Mouse (Mus musculus) heart, embryonic 14.5 days (tissue): ENCODE measurements around the gene Clspn. TPM values are rescaled to one million over a fixed set of nuclear protein-coding genes. Genes with fewer than 3 reads are reported as not detected.

Experiments
- ATAC-seq: fragments of 200-750 bp; cut with Nextera tagmentation; 2 replicates; pipeline ENCODE4 v1.8.0; 2017; ENCODE audit warnings: low read depth, moderate TSS enrichment; ENCODE audit not compliant: insufficient number of reproducible peaks, insufficient read depth, low FRiP score
- H3K27ac ChIP-seq, 2 experiments: fragments of 200-500 bp in 1 of 2; fragments of 300-500 bp in 1 of 2; sonication (generic) in 1 of 2; replicated peaks in 1 of 2; 2 replicates each; pipeline ENCODE4 v1.5.1; 2012 to 2014; ENCODE audit warnings: low read depth in 2 of 2, low read length in 2 of 2, control low read depth in 1 of 2, mild to moderate bottlenecking in 1 of 2, mixed read lengths in 1 of 2; ENCODE audit not compliant: control insufficient read depth in 1 of 2, insufficient read depth in 1 of 2
- H3K27me3 ChIP-seq: fragments of 300-500 bp; sonication (generic); 2 replicates; pipeline ENCODE4 v1.6.1; 2014; ENCODE audit warnings: mild to moderate bottlenecking, low read length, control low read depth; ENCODE audit not compliant: control insufficient read depth, insufficient read depth
- H3K36me3 ChIP-seq: fragments of 300-500 bp; sonication (generic); 2 replicates; pipeline ENCODE4 v1.6.1; 2014; ENCODE audit warnings: mild to moderate bottlenecking, control low read depth, low read length, mixed read lengths; ENCODE audit not compliant: control insufficient read depth, insufficient read depth
- H3K4me1 ChIP-seq, 2 experiments: fragments of 200-500 bp in 1 of 2; fragments of 300-500 bp in 1 of 2; sonication (generic) in 1 of 2; 2 replicates each; pipeline ENCODE4 v1.6.1; 2012 to 2014; ENCODE audit warnings: low read length in 2 of 2, control low read depth in 1 of 2, mixed read lengths in 1 of 2; ENCODE audit not compliant: control insufficient read depth in 2 of 2, insufficient read depth in 2 of 2
- H3K4me2 ChIP-seq: fragments of 300-500 bp; sonication (generic); 2 replicates; pipeline ENCODE4 v1.6.1; 2014; ENCODE audit warnings: mild to moderate bottlenecking, low read length
- H3K4me3 ChIP-seq, 2 experiments: fragments of 200-500 bp in 1 of 2; fragments of 300-500 bp in 1 of 2; sonication (generic) in 1 of 2; 2 replicates each; pipeline ENCODE4 v1.5.1; 2012 to 2014; ENCODE audit warnings: low read length in 2 of 2, mild to moderate bottlenecking in 2 of 2, control low read depth in 1 of 2, low read depth in 1 of 2, moderate library complexity in 1 of 2; ENCODE audit not compliant: control insufficient read depth in 1 of 2, insufficient read depth in 1 of 2
- H3K9ac ChIP-seq: fragments of 300-500 bp; sonication (generic); 2 replicates; pipeline ENCODE4 v1.6.1; 2014; ENCODE audit warnings: mild to moderate bottlenecking, low read length
- H3K9me3 ChIP-seq: fragments of 300-500 bp; sonication (generic); 2 replicates; pipeline ENCODE4 v1.6.1; 2016; ENCODE audit warnings: low read length, control low read depth; ENCODE audit not compliant: control insufficient read depth
- WGBS: fragments of 180-500 bp; shearing (Covaris S2); extraction: QIAGEN DNeasy Blood & Tissue Kit; methylation state at CpG from one replicate; pipeline ENCODE4 v1.1.7; 2014; 5-methylcytosine and 5-hydroxymethylcytosine counted together
- polyA plus RNA-seq: library from polyadenylated mRNA; unstranded; fragments of >200 nt; fragmentation: Nextera tagmentation; extraction: Ambion mirVana; gene quantifications from 2 replicates; pipeline ENCODE4 v1.2.1, GENCODE M21; 2014

Clspn gene
- polyA plus RNA-seq, 1 experiment from 2014 or later = 21.2 TPM

- H3K9ac ChIP-seq = peak overlapping the region; percentile 54; the same call in 1 of the 2 replicates
- peak overlapping the region; percentile 62 for H3K4me2 ChIP-seq
- WGBS = 3% methylated on average over 33 of the region's 33 CpGs
- no peak for ATAC-seq
- H3K4me3 ChIP-seq = peak overlapping the region; percentile 27 to 34
- no peak overlapping the region for H3K27ac ChIP-seq
- H3K36me3 ChIP-seq = no peaks in the 10 kb centered on the region
- H3K27me3 ChIP-seq = peaks cover 39% of the 10 kb centered on the region
- no peaks in the 10 kb centered on the region for H3K9me3 ChIP-seq
- 0 out of 4 replicates have a peak, but pooled peaks cover 0 to 6% of the 10 kb centered on the region in 2 experiments for H3K4me1 ChIP-seq
Measured at GRCm38 (mm10) chr4:126619691-126620330, 63.1 kb downstream of the Clspn start.

- ATAC-seq = no peak
- H3K4me1 ChIP-seq = 0 out of 4 replicates have a peak, but pooled peaks cover 0 to 6% of the 10 kb centered on the region in 2 experiments
- no peaks in the 10 kb centered on the region for H3K9me3 ChIP-seq
- peak overlapping the region; percentile 54; the same call in 1 of the 2 replicates for H3K9ac ChIP-seq
- H3K27me3 ChIP-seq = peaks cover 39% of the 10 kb centered on the region
- peak overlapping the region; percentile 27 to 34; a peak in 3 of 4 replicates for H3K4me3 ChIP-seq
- peak overlapping the region; percentile 62 for H3K4me2 ChIP-seq
- H3K27ac ChIP-seq = no peak overlapping the region
- no peaks in the 10 kb centered on the region for H3K36me3 ChIP-seq
- 22% methylated on average over 13 of the region's 13 CpGs for WGBS
Measured at GRCm38 (mm10) chr4:126620349-126620874, 63.7 kb downstream of the Clspn start.

- no peak for ATAC-seq
- 3% methylated on average over 23 of the region's 23 CpGs for WGBS
- peak overlapping the region; percentile 25 to 37 for H3K4me3 ChIP-seq
- peak overlapping the region; percentile 25; the same call in 1 of the 2 replicates for H3K9ac ChIP-seq
- peaks cover 0 to 5% of the 10 kb centered on the region in 2 experiments; a peak in 2 of 4 replicates for H3K4me1 ChIP-seq
- H3K4me2 ChIP-seq = peak overlapping the region; percentile 62
- H3K27me3 ChIP-seq = peaks cover 6% of the 10 kb centered on the region; the same call in 1 of the 2 replicates
- H3K36me3 ChIP-seq = no peaks in the 10 kb centered on the region
- H3K9me3 ChIP-seq = no peaks in the 10 kb centered on the region
- no peak overlapping the region for H3K27ac ChIP-seq
Measured at GRCm38 (mm10) chr4:126627021-126627681, 70.4 kb downstream of the Clspn start.

- no peak for ATAC-seq
- WGBS = 40% methylated on average over 2 of the region's 2 CpGs
- Histone ChIP-seq H3K4me2 (no peak overlapping the region), H3K4me3 (no peak overlapping the region), H3K36me3 (no peaks in the 10 kb centered on the region), H3K4me1 (peaks cover 0 to 5% of the 10 kb centered on the region in 2 experiments; a peak in 2 of 4 replicates), H3K9ac (no peak overlapping the region), H3K27ac (no peak overlapping the region), H3K27me3 (peaks cover 11% of the 10 kb centered on the region; the same call in 1 of the 2 replicates), H3K9me3 (no peaks in the 10 kb centered on the region)
Measured at GRCm38 (mm10) chr4:126631922-126632321, 75.2 kb downstream of the Clspn start.

GRCm38 (mm10) chr4:126632668-126633067 lies 75.9 kb downstream of the Clspn start:
- Histone ChIP-seq H3K4me2 (no peak overlapping the region), H3K9ac (no peak overlapping the region), H3K9me3 (no peaks in the 10 kb centered on the region), H3K27ac (no peak overlapping the region), H3K36me3 (no peaks in the 10 kb centered on the region), H3K4me1 (no peaks in the 10 kb centered on the region; a peak in 1 of 4 replicates), H3K27me3 (peaks cover 11% of the 10 kb centered on the region; the same call in 1 of the 2 replicates), H3K4me3 (no peak overlapping the region)
- 56% methylated on average over 3 of the region's 3 CpGs for WGBS
- ATAC-seq = no peak

DNA sequence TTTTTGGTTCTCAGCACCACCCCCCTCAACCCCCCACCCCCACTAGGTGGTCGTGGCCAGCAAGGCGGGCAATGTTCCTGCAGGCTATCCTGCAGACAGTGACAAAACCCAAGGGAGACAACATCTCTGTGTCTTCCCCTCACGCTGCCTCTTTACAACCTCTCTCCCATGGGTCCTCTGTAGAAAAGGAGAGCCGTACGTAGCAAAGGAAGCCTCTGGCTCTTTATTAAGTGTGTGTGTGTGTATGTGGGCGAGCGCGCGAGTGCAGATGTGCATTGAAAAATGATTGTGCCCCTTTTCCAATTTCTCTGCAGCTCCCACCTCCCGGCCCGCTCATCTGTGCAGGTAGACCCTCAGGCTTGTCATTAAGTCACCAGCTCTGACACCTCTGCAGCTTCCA lies 79.6 kb downstream of the Clspn start:
- 17% methylated on average over 11 of the region's 11 CpGs for WGBS
- no peak overlapping the region for H3K4me2 ChIP-seq
- H3K9me3 ChIP-seq = no peaks in the 10 kb centered on the region
- no peaks in the 10 kb centered on the region for H3K36me3 ChIP-seq
- H3K27ac ChIP-seq = no peak overlapping the region
- H3K4me3 ChIP-seq = no peak overlapping the region
- ATAC-seq = no peak
- H3K4me1 ChIP-seq = no peaks in the 10 kb centered on the region; a peak in 1 of 4 replicates
- H3K9ac ChIP-seq = no peak overlapping the region
- peaks cover 18% of the 10 kb centered on the region for H3K27me3 ChIP-seq

DNA sequence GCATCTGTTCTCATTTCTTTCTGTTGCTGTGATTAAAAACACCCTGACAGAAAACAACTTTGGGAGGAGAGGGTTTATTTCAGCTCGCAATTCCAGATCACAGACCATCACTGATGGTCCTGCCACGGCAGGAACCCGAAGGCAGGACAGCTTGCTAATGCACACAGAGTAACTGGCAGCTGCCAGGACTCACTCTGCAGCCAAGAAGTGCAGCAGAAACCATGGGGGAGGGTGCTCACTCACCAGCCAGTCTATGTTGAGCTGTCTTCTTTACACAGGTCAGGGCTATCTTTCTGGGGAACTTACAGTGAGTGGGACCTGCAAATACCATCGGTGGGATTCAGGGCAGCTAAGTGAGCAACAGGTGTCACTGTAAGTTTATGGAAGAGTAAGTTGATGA lies 80.7 kb downstream of the Clspn start:
- H3K27ac ChIP-seq = no peak overlapping the region
- H3K9me3 ChIP-seq = no peaks in the 10 kb centered on the region
- no peak overlapping the region for H3K4me2 ChIP-seq
- no peaks in the 10 kb centered on the region for H3K36me3 ChIP-seq
- no peak overlapping the region for H3K4me3 ChIP-seq
- H3K27me3 ChIP-seq = peaks cover 18% of the 10 kb centered on the region
- 57% methylated on average over 4 of the region's 4 CpGs for WGBS
- no peaks in the 10 kb centered on the region; a peak in 1 of 4 replicates for H3K4me1 ChIP-seq
- H3K9ac ChIP-seq = no peak overlapping the region
- no peak for ATAC-seq
